Mouse (Mus musculus) T-helper 1 cell (primary cell): ENCODE results near the gene Snx12.

Experiments used
- in situ Hi-C: fragments of 300-600 bp; cut with MboI, MseI; formaldehyde crosslinking; loops from one replicate; pipeline ENCODE4 v1.15.1; 2025; ENCODE audit warnings: high pct_unique_total_duplicates

Snx12 gene

GRCm38 (mm10) chrX:101221834-101222795, at the start of gene Snx12:
Snx12 (minus strand) TSS chrX:101222563.
- in situ Hi-C loops, result no loop called here

DNA sequence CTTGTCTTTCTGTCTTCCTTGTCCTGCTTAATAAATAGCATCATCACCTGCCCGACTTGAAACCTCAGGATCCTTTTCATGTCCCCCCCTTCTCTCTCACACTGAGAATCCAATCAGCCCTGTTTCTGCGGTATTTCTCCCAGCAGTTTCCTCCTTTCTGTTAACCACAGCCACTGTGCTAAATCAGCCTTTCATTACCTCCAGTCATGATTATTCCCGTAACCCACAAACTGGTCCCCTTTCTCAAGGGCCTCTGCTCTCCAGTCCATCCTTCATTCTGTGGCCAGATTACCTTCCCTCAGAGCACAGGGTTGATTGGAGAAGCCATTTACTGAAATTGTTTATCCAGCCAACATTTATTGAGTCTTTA, 46.4 kb upstream of the Snx12 start, which contains the start of gene Gm20489:
Gene Gm20489 (minus strand): TSS at position 269 of the 370 bp plus-strand sequence.
- in situ Hi-C loops, result no loop called here

GRCm38 (mm10) chrX:101268025-101268754, 45.8 kb upstream of the Snx12 start, which contains the start of gene Il2rg:
Il2rg (minus strand) TSS chrX:101268255.
- in situ Hi-C loops, result no loop called here

GRCm38 (mm10) chrX:101266631-101267030, 44.3 kb upstream of the Snx12 start:
- in situ Hi-C loops, result no loop called here

- in situ Hi-C loops, result no loop called here
These were observed 41.5 kb upstream of the Snx12 start, which contains the start of gene Gm614 for GRCm38 (mm10) chrX:101263892-101264291. Gm614 (minus strand) TSS chrX:101263992.

- in situ Hi-C loops, result no loop called here
These were observed 38.3 kb upstream of the Snx12 start for GRCm38 (mm10) chrX:101260441-101261325.

- in situ Hi-C loops, result loop anchor here (10.0 kb wide), 1 partner anchor 498 kb away; no protein-coding TSS in a partner anchor
These were observed 34.2 kb upstream of the Snx12 start for GRCm38 (mm10) chrX:101256603-101257002.

DNA sequence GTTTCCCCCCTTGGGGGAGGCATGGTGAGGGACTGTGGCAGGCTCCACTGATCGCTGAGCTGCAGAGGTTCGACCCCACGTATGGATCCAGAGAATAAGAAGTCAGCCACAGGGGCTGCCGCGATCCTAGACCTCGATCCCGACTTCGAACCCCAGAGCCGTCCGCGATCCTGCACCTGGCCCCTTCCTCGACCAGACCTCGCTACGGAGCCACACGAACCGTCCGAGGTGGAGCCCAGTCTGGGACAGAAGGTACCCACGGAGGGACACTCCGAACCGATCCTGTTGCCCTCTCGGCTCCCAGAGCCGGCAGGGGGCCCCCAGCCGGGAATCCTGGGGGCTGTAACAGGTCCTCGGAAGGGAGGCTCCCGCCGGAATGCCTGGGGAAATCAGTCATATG, 32.4 kb upstream of the Snx12 start:
- in situ Hi-C loops, result loop anchor here (10.0 kb wide), 1 partner anchor 500 kb away; no protein-coding TSS in a partner anchor

GRCm38 (mm10) chrX:101253952-101254729, 31.8 kb upstream of the Snx12 start, which contains the start of gene Foxo4:
Foxo4 (plus strand) TSS chrX:101254528.
- in situ Hi-C loops, result loop anchor here (10.0 kb wide), 1 partner anchor 501 kb away; no protein-coding TSS in a partner anchor

DNA sequence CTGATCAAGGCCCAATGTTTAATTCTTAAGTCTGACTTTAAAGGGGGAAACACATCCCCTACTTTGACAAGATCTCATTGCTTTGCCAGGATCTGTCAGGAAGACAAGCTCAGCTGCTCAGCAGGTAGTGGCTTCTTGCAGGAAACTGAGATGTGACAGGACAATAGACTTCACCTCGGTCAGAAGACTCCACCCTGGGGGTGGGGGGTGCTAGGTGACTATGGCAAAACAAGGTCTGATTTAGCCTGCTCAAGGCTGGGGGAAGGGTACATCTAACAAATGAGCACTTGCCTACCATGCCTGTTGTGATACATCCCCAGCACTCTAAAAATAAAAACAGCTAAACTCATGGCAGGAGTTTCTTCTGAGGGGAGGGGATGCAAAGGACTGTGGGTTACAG, 22.6 kb upstream of the Snx12 start:
- in situ Hi-C loops, result no loop called here

DNA sequence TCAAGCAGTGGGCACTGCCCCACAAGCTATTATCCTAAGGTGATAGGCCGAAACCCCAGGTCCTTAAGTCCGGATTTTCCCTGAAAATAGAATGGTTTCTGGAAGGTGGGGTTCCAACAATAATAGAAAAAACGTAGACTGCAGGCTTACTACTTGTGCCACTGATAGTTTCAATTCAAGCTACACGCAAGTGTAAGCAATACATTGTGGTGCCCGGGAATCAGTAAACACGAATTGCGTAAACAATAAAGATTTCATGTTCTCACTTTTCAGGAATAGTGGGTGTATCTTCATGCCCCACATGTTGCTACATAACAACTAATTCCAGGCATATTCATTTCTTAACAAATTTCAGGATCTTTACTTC, 416 bp upstream of the Snx12 start:
- in situ Hi-C loops, result no loop called here

DNA sequence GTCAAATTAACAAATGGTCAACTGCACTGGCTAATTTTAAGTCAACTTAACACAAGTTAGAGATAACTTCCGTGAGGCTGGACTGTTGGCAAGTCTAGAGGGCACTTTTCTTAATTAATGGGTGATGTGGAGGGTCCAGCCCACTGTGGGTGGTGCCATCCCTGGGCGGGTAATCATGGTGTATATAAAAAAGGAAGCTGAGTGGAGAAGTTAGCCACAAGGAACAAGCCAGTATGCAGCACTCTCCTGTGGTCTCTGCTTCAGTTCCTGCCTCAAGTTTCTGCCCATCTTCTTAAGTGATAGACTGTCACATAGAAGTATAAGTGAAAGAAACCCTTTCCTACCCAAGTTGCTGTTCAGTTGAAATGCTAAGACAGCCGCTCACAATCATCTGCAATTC, 33.1 kb downstream of the Snx12 start:
- in situ Hi-C loops, result no loop called here

- in situ Hi-C loops, result no loop called here
These were observed 34.7 kb downstream of the Snx12 start for GRCm38 (mm10) chrX:101187647-101188046.

GRCm38 (mm10) chrX:101173388-101173787, 49.0 kb downstream of the Snx12 start:
- in situ Hi-C loops, result no loop called here

DNA sequence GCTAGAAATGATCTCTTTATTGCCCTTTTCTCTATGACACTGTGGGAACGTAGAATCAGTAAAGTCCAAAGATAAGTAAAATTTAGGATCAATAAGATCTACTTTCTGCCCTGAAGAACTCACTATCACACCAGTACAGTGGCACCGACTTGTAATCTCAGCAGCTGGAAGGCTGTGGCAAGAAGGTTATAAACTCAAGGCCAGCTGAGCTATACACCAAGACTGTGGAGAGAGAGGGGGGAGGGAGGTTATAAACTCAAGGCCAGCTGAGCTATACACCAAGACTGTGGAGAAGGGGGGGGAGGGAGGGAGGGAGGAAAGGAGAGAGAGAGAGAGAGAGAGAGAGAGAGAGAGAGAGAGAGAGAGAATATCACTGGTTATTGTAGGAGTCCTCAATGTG, 53.9 kb downstream of the Snx12 start:
- in situ Hi-C loops, result no loop called here

DNA sequence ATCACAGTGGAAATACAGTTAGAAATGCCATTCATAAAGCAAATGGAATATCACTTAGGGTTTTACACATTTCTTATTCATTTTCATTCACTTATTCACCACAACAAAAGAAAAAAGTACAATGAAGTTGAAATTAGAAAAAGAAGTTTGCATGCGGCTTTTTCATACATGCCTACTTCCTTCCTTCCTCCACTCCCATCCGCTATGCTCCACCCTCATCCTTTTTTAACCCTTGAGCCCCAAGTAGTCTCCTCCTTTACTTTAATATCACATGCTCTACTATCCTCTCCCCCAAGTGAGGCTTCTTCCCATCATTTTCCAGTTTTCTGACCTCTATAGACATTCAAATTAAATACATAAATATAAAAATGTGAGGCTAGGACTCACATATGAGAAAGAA, 58.6 kb downstream of the Snx12 start:
- in situ Hi-C loops, result no loop called here

GRCm38 (mm10) chrX:101163278-101163677, 59.1 kb downstream of the Snx12 start:
- in situ Hi-C loops, result no loop called here

DNA sequence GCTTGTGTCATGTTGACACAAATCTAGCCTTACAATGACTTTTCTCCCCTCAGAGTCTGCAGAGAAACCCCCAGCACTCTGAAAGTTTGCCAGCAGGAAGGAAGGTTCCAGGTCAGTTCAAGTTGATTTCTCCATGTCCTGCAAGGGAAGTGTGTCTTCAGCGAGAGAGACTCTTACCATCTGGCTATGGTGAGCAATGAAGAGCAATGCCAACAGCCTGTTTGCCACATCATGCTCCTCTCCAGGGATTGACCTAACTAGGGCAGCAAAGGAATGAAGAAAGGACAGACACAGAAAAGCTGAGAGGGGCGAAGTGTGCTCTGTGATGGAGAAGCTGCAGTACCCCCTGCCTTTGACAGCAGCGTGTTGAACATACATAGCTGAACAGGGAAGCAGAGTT, 59.8 kb downstream of the Snx12 start:
- in situ Hi-C loops, result no loop called here

- in situ Hi-C loops, result no loop called here
These were observed 64.9 kb downstream of the Snx12 start for GRCm38 (mm10) chrX:101157488-101157887.

GRCm38 (mm10) chrX:101156369-101156768, 66.0 kb downstream of the Snx12 start:
- in situ Hi-C loops, result no loop called here
